In the genomic region with DNA sequence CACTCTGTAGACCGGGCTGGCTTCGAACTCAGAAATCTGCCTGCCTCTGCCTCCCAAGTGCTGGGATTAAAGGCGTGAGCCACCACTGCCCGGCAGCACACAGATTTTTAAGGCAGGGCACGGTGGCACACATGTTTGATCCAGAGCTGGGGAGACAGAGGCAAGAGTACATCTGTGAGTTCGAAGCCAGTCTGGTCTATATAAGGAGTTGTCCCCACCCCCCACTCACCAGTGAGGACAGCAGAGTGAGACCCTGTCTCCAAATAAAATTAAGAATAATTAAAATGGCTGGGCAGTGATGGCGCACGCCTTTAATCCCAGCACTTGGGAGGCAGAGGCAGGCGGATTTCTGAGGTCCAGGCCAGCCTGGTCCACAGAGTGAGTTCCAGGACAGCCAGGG, we compare ENCODE assay signal across 8 mouse cellular contexts. TPM values are rescaled to one million over a fixed set of nuclear protein-coding genes. Genes with fewer than 3 reads are reported as not detected.
A peak's percentile ranks its signal among the peaks of the same experiment; 100 is the strongest.
DNase-seq lines count a peak whose midpoint lies in the region; ATAC-seq and TF ChIP-seq lines count a peak whose summit lies in the region.
"Not testable (repeated sequence)": the region's sequence is repeated elsewhere in the genome, so short reads cannot be mapped to it uniquely, and the experiment has no call there.

No protein-coding gene starts in this region.

- not testable (repeated sequence) for ATAC-seq in embryonic facial prominence, embryonic 15.5 days (ENCODE audit: insufficient number of reproducible peaks, low FRiP score, low TSS enrichment, low read depth); heart, embryonic 12.5 days (ENCODE audit: insufficient number of reproducible peaks, low FRiP score); intestine, embryonic 15.5 days; lung, embryonic 14.5 days (ENCODE audit: insufficient read depth); neural tube, embryonic 11.5 days (ENCODE audit: insufficient read depth, low FRiP score, low TSS enrichment)

- H3K36me3 ChIP-seq in embryonic facial prominence, embryonic 15.5 days, result peaks cover 13% of the 10 kb centered on the region
- peaks cover 14% of the 10 kb centered on the region for H3K36me3 ChIP-seq in heart, embryonic 12.5 days
- not testable (repeated sequence) for H3K36me3 ChIP-seq in intestine, embryonic 15.5 days; neural tube, embryonic 11.5 days (ENCODE audit: control insufficient read depth, insufficient read depth, low read length)
- peaks cover 12% of the 10 kb centered on the region for H3K36me3 ChIP-seq in lung, embryonic 14.5 days (ENCODE audit: insufficient read depth)

- peak overlapping the region; percentile 41 for H3K27ac ChIP-seq in bone marrow macrophage, adult 2 months (ENCODE audit: insufficient read depth, low read depth, low read length)
- H3K27ac ChIP-seq in embryonic facial prominence, embryonic 15.5 days (replicated peaks), result 0 out of 2 replicates have a peak overlapping the region, but pooled peaks have one; percentile 30
- H3K27ac ChIP-seq in heart, embryonic 12.5 days (ENCODE audit: poor library complexity, severe bottlenecking), result peak overlapping the region; percentile 58
- H3K27ac ChIP-seq in intestine, embryonic 15.5 days; lung, embryonic 14.5 days (ENCODE audit: low read depth); neural tube, embryonic 11.5 days (ENCODE audit: low read depth, low read length): not testable (repeated sequence)
- H3K27ac ChIP-seq in left cerebral cortex, adult 2 months, result peak overlapping the region; percentile 72

- not testable (repeated sequence) for DNase-seq in left cerebral cortex, adult 2 months (ENCODE audit: extremely low spot score in 1 of 2, low spot score in 2 of 2); lung, embryonic 14.5 days; neural tube, embryonic 11.5 days (ENCODE audit: low spot score)
- peak; percentile 27 for DNase-seq in thymus, postnatal 4 days

- not testable (repeated sequence) for H3K9me3 ChIP-seq in embryonic facial prominence, embryonic 15.5 days (replicated peaks); heart, embryonic 12.5 days (replicated peaks); intestine, embryonic 15.5 days; lung, embryonic 14.5 days (ENCODE audit: low read depth, low read length); neural tube, embryonic 11.5 days (ENCODE audit: control insufficient read depth, low read length)

- peak overlapping the region; percentile 42 for H3K4me3 ChIP-seq in bone marrow macrophage, adult 2 months (ENCODE audit: insufficient read depth, low read length)
- H3K4me3 ChIP-seq in embryonic facial prominence, embryonic 15.5 days (replicated peaks), result peak overlapping the region; percentile 92
- peak overlapping the region; percentile 92 for H3K4me3 ChIP-seq in heart, embryonic 12.5 days
- H3K4me3 ChIP-seq in intestine, embryonic 15.5 days (replicated peaks), result peak overlapping the region; percentile 13; the same call in 1 of the 2 replicates
- H3K4me3 ChIP-seq in left cerebral cortex, adult 2 months, result peak overlapping the region; percentile 86
- H3K4me3 ChIP-seq in lung, embryonic 14.5 days (ENCODE audit: low read depth, low read length), result peak overlapping the region; percentile 79
- not testable (repeated sequence) for H3K4me3 ChIP-seq in neural tube, embryonic 11.5 days (ENCODE audit: low read depth, low read length)

- H3K9ac ChIP-seq in embryonic facial prominence, embryonic 15.5 days; heart, embryonic 12.5 days; intestine, embryonic 15.5 days; lung, embryonic 14.5 days; neural tube, embryonic 11.5 days (ENCODE audit: low read length): not testable (repeated sequence)

- H3K4me1 ChIP-seq in bone marrow macrophage, adult 2 months (ENCODE audit: control insufficient read depth, insufficient read depth, low read length), result peaks cover 29% of the 10 kb centered on the region
- peaks cover 46% of the 10 kb centered on the region for H3K4me1 ChIP-seq in embryonic facial prominence, embryonic 15.5 days
- peaks cover 36% of the 10 kb centered on the region for H3K4me1 ChIP-seq in heart, embryonic 12.5 days (replicated peaks)
- peaks cover 26% of the 10 kb centered on the region for H3K4me1 ChIP-seq in intestine, embryonic 15.5 days (replicated peaks)
- H3K4me1 ChIP-seq in lung, embryonic 14.5 days (ENCODE audit: insufficient read depth), result not testable (repeated sequence)
- peaks cover 13% of the 10 kb centered on the region for H3K4me1 ChIP-seq in neural tube, embryonic 11.5 days (ENCODE audit: control insufficient read depth, insufficient read depth, low read length)

- not testable (repeated sequence) for TF ChIP-seq POLR2A in bone marrow macrophage, adult 2 months (IDR thresholded peaks at IDR 0.05; ENCODE audit: borderline replicate concordance, low read depth, low read length)

- not testable (repeated sequence) for H3K27me3 ChIP-seq in embryonic facial prominence, embryonic 15.5 days; heart, embryonic 12.5 days (replicated peaks); intestine, embryonic 15.5 days (replicated peaks); lung, embryonic 14.5 days (ENCODE audit: insufficient read depth, low read length); neural tube, embryonic 11.5 days (ENCODE audit: control insufficient read depth, insufficient read depth, low read length)

- intact Hi-C loops in left cerebral cortex, adult 2 months (cut with DNase I), result not testable (repeated sequence)

- 67% methylated on average over 9 of the region's 9 CpGs for WGBS in embryonic facial prominence, embryonic 15.5 days
- WGBS in heart, embryonic 12.5 days, result 66% methylated on average over 9 of the region's 9 CpGs
- 65% methylated on average over 9 of the region's 9 CpGs for WGBS in intestine, embryonic 15.5 days
- 56% methylated on average over 9 of the region's 9 CpGs for WGBS in lung, embryonic 14.5 days
- WGBS in neural tube, embryonic 11.5 days, result 64% methylated on average over 9 of the region's 9 CpGs

- TF ChIP-seq CTCF in bone marrow macrophage, adult 2 months (IDR thresholded peaks at IDR 0.05; ENCODE audit: low read depth, low read length); left cerebral cortex, adult 2 months (IDR thresholded peaks at IDR 0.05); lung, embryonic 14.5 days (IDR thresholded peaks at IDR 0.05; ENCODE audit: low read depth): not testable (repeated sequence)

- H3K4me2 ChIP-seq in embryonic facial prominence, embryonic 15.5 days (replicated peaks), result peak overlapping the region; percentile 92
- H3K4me2 ChIP-seq in heart, embryonic 12.5 days, result peak overlapping the region; percentile 60
- peak overlapping the region; percentile 95 for H3K4me2 ChIP-seq in intestine, embryonic 15.5 days (replicated peaks)
- H3K4me2 ChIP-seq in lung, embryonic 14.5 days, result peak overlapping the region; percentile 53
- peak overlapping the region; percentile 25; the same call in 1 of the 2 replicates for H3K4me2 ChIP-seq in neural tube, embryonic 11.5 days (ENCODE audit: low read depth)

RNA-seq across cellular contexts. Expression of gene Hdgfl2, which starts 1.1 kb away (rescaled TPM):
- polyA plus RNA-seq in bone marrow macrophage, adult 2 months (2012; ENCODE audit: insufficient read depth, insufficient read length, missing spikeins), result 33.0 and 41.1 TPM in 2 replicates
- polyA plus RNA-seq in embryonic facial prominence, embryonic 15.5 days (2015; fragmentation: Nextera tagmentation; extraction: Ambion mirVana), result 112 and 119 TPM in 2 replicates
- 93.1 and 95.1 TPM in 2 replicates for polyA plus RNA-seq in heart, embryonic 12.5 days (2016; fragmentation: Nextera tagmentation; extraction: Ambion mirVana)
- polyA plus RNA-seq in intestine, embryonic 15.5 days (2015; fragmentation: Nextera tagmentation; extraction: Ambion mirVana), result 85.7 and 86.9 TPM in 2 replicates
- total RNA-seq in left cerebral cortex, adult 2 months (2021), result 100 to 1,000 TPM; 102 to 109 TPM
- 96.2 and 111 TPM in 2 replicates for polyA plus RNA-seq in lung, embryonic 14.5 days (2014; fragmentation: Nextera tagmentation; extraction: Ambion mirVana)
- 124 and 136 TPM in 2 replicates for polyA plus RNA-seq in neural tube, embryonic 11.5 days (2014; fragmentation: Nextera tagmentation; extraction: Ambion mirVana)

RNA-seq across cellular contexts. Expression of gene Ubxn6, which starts 3.5 kb away (rescaled TPM):
- 55.7 and 67.6 TPM in 2 replicates for polyA plus RNA-seq in bone marrow macrophage, adult 2 months (2012; ENCODE audit: insufficient read depth, insufficient read length, missing spikeins)
- polyA plus RNA-seq in embryonic facial prominence, embryonic 15.5 days (2015; fragmentation: Nextera tagmentation; extraction: Ambion mirVana), result 46.4 and 51.6 TPM in 2 replicates
- 35.5 and 39.8 TPM in 2 replicates for polyA plus RNA-seq in heart, embryonic 12.5 days (2016; fragmentation: Nextera tagmentation; extraction: Ambion mirVana)
- 29.9 and 35.1 TPM in 2 replicates for polyA plus RNA-seq in intestine, embryonic 15.5 days (2015; fragmentation: Nextera tagmentation; extraction: Ambion mirVana)
- 10 to 100 TPM; 91.2 to 98.3 TPM for total RNA-seq in left cerebral cortex, adult 2 months (2021)
- 30.5 and 31.3 TPM in 2 replicates for polyA plus RNA-seq in lung, embryonic 14.5 days (2014; fragmentation: Nextera tagmentation; extraction: Ambion mirVana)
- 45.3 and 45.6 TPM in 2 replicates for polyA plus RNA-seq in neural tube, embryonic 11.5 days (2014; fragmentation: Nextera tagmentation; extraction: Ambion mirVana)

RNA-seq across cellular contexts. Expression of gene Plin4, which starts 31.2 kb away (rescaled TPM):
- 0.16 TPM in 1 of 2 replicates, not detected in the other for polyA plus RNA-seq in bone marrow macrophage, adult 2 months (2012; ENCODE audit: insufficient read depth, insufficient read length, missing spikeins)
- 0.08 TPM in 1 of 2 replicates, not detected in the other for polyA plus RNA-seq in embryonic facial prominence, embryonic 15.5 days (2015; fragmentation: Nextera tagmentation; extraction: Ambion mirVana)
- 0.05 and 0.12 TPM in 2 replicates for polyA plus RNA-seq in heart, embryonic 12.5 days (2016; fragmentation: Nextera tagmentation; extraction: Ambion mirVana)
- 0.03 and 0.14 TPM in 2 replicates for polyA plus RNA-seq in intestine, embryonic 15.5 days (2015; fragmentation: Nextera tagmentation; extraction: Ambion mirVana)
- 1 to 10 TPM; 5.0 to 7.4 TPM for total RNA-seq in left cerebral cortex, adult 2 months (2021)
- polyA plus RNA-seq in lung, embryonic 14.5 days (2014; fragmentation: Nextera tagmentation; extraction: Ambion mirVana), result 0.12 and 0.28 TPM in 2 replicates
- 0.13 TPM in 1 of 2 replicates, not detected in the other for polyA plus RNA-seq in neural tube, embryonic 11.5 days (2014; fragmentation: Nextera tagmentation; extraction: Ambion mirVana)

RNA-seq across cellular contexts. Expression of gene Chaf1a, which starts 38.1 kb away (rescaled TPM):
- polyA plus RNA-seq in bone marrow macrophage, adult 2 months (2012; ENCODE audit: insufficient read depth, insufficient read length, missing spikeins), result 11.5 and 14.1 TPM in 2 replicates
- 21.6 and 23.0 TPM in 2 replicates for polyA plus RNA-seq in embryonic facial prominence, embryonic 15.5 days (2015; fragmentation: Nextera tagmentation; extraction: Ambion mirVana)
- polyA plus RNA-seq in heart, embryonic 12.5 days (2016; fragmentation: Nextera tagmentation; extraction: Ambion mirVana), result 22.0 and 22.6 TPM in 2 replicates
- polyA plus RNA-seq in intestine, embryonic 15.5 days (2015; fragmentation: Nextera tagmentation; extraction: Ambion mirVana), result 21.4 and 22.4 TPM in 2 replicates
- total RNA-seq in left cerebral cortex, adult 2 months (2021), result 1 to 10 TPM; 1.6 to 2.0 TPM
- polyA plus RNA-seq in lung, embryonic 14.5 days (2014; fragmentation: Nextera tagmentation; extraction: Ambion mirVana), result 28.0 and 30.4 TPM in 2 replicates
- 23.5 and 25.0 TPM in 2 replicates for polyA plus RNA-seq in neural tube, embryonic 11.5 days (2014; fragmentation: Nextera tagmentation; extraction: Ambion mirVana)

RNA-seq across cellular contexts. Expression of gene Plin5, which starts 39.0 kb away (rescaled TPM):
- not detected in 2 replicates for polyA plus RNA-seq in bone marrow macrophage, adult 2 months (2012; ENCODE audit: insufficient read depth, insufficient read length, missing spikeins)
- polyA plus RNA-seq in embryonic facial prominence, embryonic 15.5 days (2015; fragmentation: Nextera tagmentation; extraction: Ambion mirVana), result 0.72 and 1.2 TPM in 2 replicates
- 0.09 and 0.17 TPM in 2 replicates for polyA plus RNA-seq in heart, embryonic 12.5 days (2016; fragmentation: Nextera tagmentation; extraction: Ambion mirVana)
- polyA plus RNA-seq in intestine, embryonic 15.5 days (2015; fragmentation: Nextera tagmentation; extraction: Ambion mirVana), result 0.52 and 0.85 TPM in 2 replicates
- under 1 TPM; 0.38 to 0.68 TPM for total RNA-seq in left cerebral cortex, adult 2 months (2021)
- 0.34 and 0.86 TPM in 2 replicates for polyA plus RNA-seq in lung, embryonic 14.5 days (2014; fragmentation: Nextera tagmentation; extraction: Ambion mirVana)
- polyA plus RNA-seq in neural tube, embryonic 11.5 days (2014; fragmentation: Nextera tagmentation; extraction: Ambion mirVana), result 0.16 and 0.23 TPM in 2 replicates

Comparison
In these comparisons a context has a peak if more than half of its experiments do, and no peak if none do; other contexts are left out.
1. H3K4me2 ChIP-seq: peak in every context shown above with its lines; median percentile 95 in intestine, embryonic 15.5 days; 92 in embryonic facial prominence, embryonic 15.5 days; 60 in heart, embryonic 12.5 days; 53 in lung, embryonic 14.5 days; 25 in neural tube, embryonic 11.5 days.